Mouse (Mus musculus): ENCODE results near the gene Flt3. TPM values are rescaled to one million over a fixed set of nuclear protein-coding genes. Genes with fewer than 3 reads are reported as not detected.
A peak's percentile ranks its signal among the peaks of the same experiment; 100 is the strongest.

Flt3 gene
- total and polyA plus RNA-seq, 3 experiments, result 0.01 TPM; not detected in 2

- no peaks in the 10 kb centered on the region for H3K36me3 ChIP-seq (ENCODE audit: control insufficient read depth in 1 of 2, insufficient read depth in 2 of 2, low read length in 2 of 2)
- TF ChIP-seq UBTF (IDR thresholded peaks at IDR 0.05; ENCODE audit: borderline replicate concordance, insufficient read depth, low read depth, low read length) (no peak), MAX (IDR thresholded peaks at IDR 0.05; ENCODE audit: low read length) (no peak), SIN3A (IDR thresholded peaks at IDR 0.05; ENCODE audit: low read length) (no peak), USF2 (IDR thresholded peaks at IDR 0.05; ENCODE audit: borderline replicate concordance in 1 of 2, insufficient read depth in 1 of 2, low read depth in 1 of 2, low read length in 2 of 2) (no peak), ZC3H11A (IDR thresholded peaks at IDR 0.05; ENCODE audit: low read depth, low read length) (no peak), GABPA (IDR thresholded peaks at IDR 0.05; ENCODE audit: low read depth, low read length) (no peak), HCFC1 (IDR thresholded peaks at IDR 0.05; ENCODE audit: low read depth, low read length) (no peak), ZMIZ1 (IDR thresholded peaks at IDR 0.05; ENCODE audit: low read depth, low read length) (no peak), MEF2A (IDR thresholded peaks at IDR 0.05; ENCODE audit: extremely low read depth, insufficient replicate concordance, low read depth, low read length, poor library complexity, severe bottlenecking) (no peak), BHLHE40 (IDR thresholded peaks at IDR 0.05; ENCODE audit: borderline replicate concordance, low read depth, low read length) (no peak), ETS1 (IDR thresholded peaks at IDR 0.05; ENCODE audit: low read depth, low read length) (no peak), MYC (IDR thresholded peaks at IDR 0.05; ENCODE audit: low read depth, low read length) (no peak), MAZ (IDR thresholded peaks at IDR 0.05; ENCODE audit: low read depth, low read length) (no peak)
- no peak overlapping the region for H3K27ac ChIP-seq (ENCODE audit: control insufficient read depth, low read depth, low read length)
- no peaks in the 10 kb centered on the region for H3K27me3 ChIP-seq (ENCODE audit: control insufficient read depth in 1 of 2, insufficient read depth in 2 of 2, low read length in 2 of 2)
- DNase-seq (ENCODE audit: low read depth, low spot score), result no peak
- no peak overlapping the region for H3K9ac ChIP-seq (ENCODE audit: control insufficient read depth, low read depth, low read length, poor library complexity, severe bottlenecking)
- no peaks in the 10 kb centered on the region for H3K79me2 ChIP-seq (ENCODE audit: control insufficient read depth, insufficient read depth, low read length, poor library complexity)
- H3K9me3 ChIP-seq (replicated peaks; ENCODE audit: insufficient read depth, low read length), result no peaks in the 10 kb centered on the region
- H3K4me1 ChIP-seq (ENCODE audit: control insufficient read depth in 1 of 2, insufficient read depth in 2 of 2, low read length in 2 of 2), result no peaks in the 10 kb centered on the region
- no peak overlapping the region for H3K4me3 ChIP-seq (ENCODE audit: control insufficient read depth in 1 of 2, insufficient read depth in 1 of 2, low read depth in 2 of 2, low read length in 2 of 2)
Observed at GRCm38 (mm10) chr5:147400505-147400979, 253 bp upstream of the Flt3 start.

GRCm38 (mm10) chr5:147395050-147395449, 5.2 kb downstream of the Flt3 start:
- H3K4me3 ChIP-seq (ENCODE audit: control insufficient read depth in 1 of 2, insufficient read depth in 1 of 2, low read depth in 2 of 2, low read length in 2 of 2), result no peak overlapping the region
- no peak overlapping the region for H3K9ac ChIP-seq (ENCODE audit: control insufficient read depth, low read depth, low read length, poor library complexity, severe bottlenecking)
- no peak overlapping the region for H3K27ac ChIP-seq (ENCODE audit: control insufficient read depth, low read depth, low read length)
- peak; percentile 26 for DNase-seq (ENCODE audit: low read depth, low spot score)
- H3K79me2 ChIP-seq (ENCODE audit: control insufficient read depth, insufficient read depth, low read length, poor library complexity), result no peaks in the 10 kb centered on the region
- H3K9me3 ChIP-seq (replicated peaks; ENCODE audit: insufficient read depth, low read length), result no peaks in the 10 kb centered on the region
- H3K4me1 ChIP-seq (ENCODE audit: control insufficient read depth in 1 of 2, insufficient read depth in 2 of 2, low read length in 2 of 2), result no peaks in the 10 kb centered on the region
- no peaks in the 10 kb centered on the region for H3K27me3 ChIP-seq (ENCODE audit: control insufficient read depth in 1 of 2, insufficient read depth in 2 of 2, low read length in 2 of 2)
- no peak for TF ChIP-seq CHD1 (IDR thresholded peaks at IDR 0.05; ENCODE audit: low read depth, low read length)
- peak; percentile 14 to 31 (median 27); a peak in 3 of 6 replicates for TF ChIP-seq CTCF (IDR thresholded peaks at IDR 0.05 in 2 of 3, conservative IDR thresholded peaks at IDR 0.05 in 1 of 3; ENCODE audit: control insufficient read depth in 1 of 3, insufficient read depth in 1 of 3, low read depth in 2 of 3, low read length in 3 of 3, poor library complexity in 1 of 3, severe bottlenecking in 1 of 3)
- H3K36me3 ChIP-seq (ENCODE audit: control insufficient read depth in 1 of 2, insufficient read depth in 2 of 2, low read length in 2 of 2), result no peaks in the 10 kb centered on the region

Data from MEL (cell line).